Mouse (Mus musculus) hindbrain, embryonic 10.5 days (tissue): ENCODE results near the gene Tubb5. TPM values are rescaled to one million over a fixed set of nuclear protein-coding genes. Genes with fewer than 3 reads are reported as not detected.

Experiments used
- DNase-seq: peaks from one replicate; pipeline ENCODE4 v3.0.0-alpha.2; 2017; ENCODE audit warnings: low spot score
- H3K27ac ChIP-seq: fragments of 300-500 bp; sonication (generic); 2 replicates; pipeline ENCODE4 v1.5.1; 2016; ENCODE audit warnings: mild to moderate bottlenecking, moderate library complexity
- H3K27me3 ChIP-seq: fragments of 300-500 bp; sonication (generic); 2 replicates; pipeline ENCODE4 v1.6.1; 2016; ENCODE audit warnings: mild to moderate bottlenecking; ENCODE audit not compliant: poor library complexity, insufficient read depth, severe bottlenecking
- H3K36me3 ChIP-seq: fragments of 300-500 bp; sonication (generic); 2 replicates; pipeline ENCODE4 v1.6.1; 2016; ENCODE audit warnings: mild to moderate bottlenecking, moderate library complexity
- H3K4me1 ChIP-seq: fragments of 300-500 bp; sonication (generic); replicated peaks from 2 replicates; pipeline ENCODE4 v1.6.1; 2016; ENCODE audit warnings: mild to moderate bottlenecking
- H3K4me3 ChIP-seq: fragments of 300-500 bp; sonication (generic); 2 replicates; pipeline ENCODE4 v1.5.1; 2016; ENCODE audit warnings: mild to moderate bottlenecking, moderate library complexity
- H3K9me3 ChIP-seq: fragments of 300-500 bp; sonication (generic); 2 replicates; pipeline ENCODE4 v1.6.1; 2016; ENCODE audit warnings: mild to moderate bottlenecking, moderate library complexity
- WGBS: fragments of 180-500 bp; shearing (Covaris S2); methylation state at CpG from one replicate; pipeline ENCODE4 v1.1.7; 2016; 5-methylcytosine and 5-hydroxymethylcytosine counted together
- polyA plus RNA-seq: library from polyadenylated mRNA; unstranded; fragments of >200 nt; fragmentation: Nextera tagmentation; extraction: Ambion mirVana; gene quantifications from 2 replicates; pipeline ENCODE4 v1.2.1, GENCODE M21; 2016

Gene Tubb5
- polyA plus RNA-seq: 1,604 and 1,655 TPM in 2 replicates

GRCm38 (mm10) chr17:35838122-35838544 lies at the start of gene Tubb5:
Gene Tubb5 (minus strand): TSS chr17:35838306.
- H3K36me3 ChIP-seq: peaks cover 39% of the 10 kb centered on the region
- H3K4me3 ChIP-seq: peak within 1 kb of the TSS; percentile 90
- no peaks in the 10 kb centered on the region for H3K9me3 ChIP-seq
- 1% methylated on average over 29 of the region's 29 CpGs for WGBS
- H3K4me1 ChIP-seq: peaks cover 54% of the 10 kb centered on the region
- H3K27me3 ChIP-seq: no peaks in the 10 kb centered on the region
- H3K27ac ChIP-seq: peak within 1 kb of the TSS; percentile 99
- DNase-seq: peak; percentile 96

- 93% methylated on average over 13 of the region's 17 CpGs for WGBS
- H3K27ac ChIP-seq: no peak overlapping the region
- no peaks in the 10 kb centered on the region for H3K27me3 ChIP-seq
- no peak for DNase-seq
- H3K4me1 ChIP-seq: no peaks in the 10 kb centered on the region
- no peak overlapping the region for H3K4me3 ChIP-seq
- H3K36me3 ChIP-seq: peaks cover 100% of the 10 kb centered on the region
- H3K9me3 ChIP-seq: no peaks in the 10 kb centered on the region
Observed at GRCm38 (mm10) chr17:35887725-35888124, 49.6 kb upstream of the Tubb5 start.

GRCm38 (mm10) chr17:35883777-35884176 lies 45.7 kb upstream of the Tubb5 start:
- H3K27ac ChIP-seq: no peak overlapping the region
- H3K36me3 ChIP-seq: peaks cover 78% of the 10 kb centered on the region
- no peak overlapping the region for H3K4me3 ChIP-seq
- peaks cover 20% of the 10 kb centered on the region for H3K4me1 ChIP-seq
- H3K27me3 ChIP-seq: no peaks in the 10 kb centered on the region
- no peaks in the 10 kb centered on the region for H3K9me3 ChIP-seq
- WGBS: 95% methylated on average over 14 of the region's 14 CpGs
- DNase-seq: no peak

- Histone ChIP-seq H3K27ac (no peak overlapping the region), H3K4me1 (peaks cover 20% of the 10 kb centered on the region), H3K9me3 (no peaks in the 10 kb centered on the region), H3K27me3 (no peaks in the 10 kb centered on the region), H3K36me3 (peaks cover 72% of the 10 kb centered on the region), H3K4me3 (no peak overlapping the region)
- no peak for DNase-seq
- WGBS: 93% methylated on average over 17 of the region's 17 CpGs
Observed at GRCm38 (mm10) chr17:35882924-35883323, 44.8 kb upstream of the Tubb5 start.

- H3K36me3 ChIP-seq: peaks cover 66% of the 10 kb centered on the region
- 6% methylated on average over 66 of the region's 66 CpGs for WGBS
Observed at GRCm38 (mm10) chr17:35879245-35880057, 41.3 kb upstream of the Tubb5 start, which contains the start of gene Dhx16. Gene Dhx16 (plus strand): TSS chr17:35879819.

GRCm38 (mm10) chr17:35874721-35875120 lies 36.6 kb upstream of the Tubb5 start:
- 94% methylated on average over 6 of the region's 6 CpGs for WGBS
- Histone ChIP-seq H3K4me3 (no peak overlapping the region), H3K9me3 (peaks cover 7% of the 10 kb centered on the region; the same call in 1 of the 2 replicates), H3K4me1 (peaks cover 35% of the 10 kb centered on the region), H3K27ac (no peak overlapping the region), H3K27me3 (no peaks in the 10 kb centered on the region), H3K36me3 (peaks cover 73% of the 10 kb centered on the region)
- no peak for DNase-seq

More at GRCm38 (mm10) chr17:35879245-35880057, 41.3 kb upstream of the Tubb5 start, which contains the start of gene Dhx16:
- Histone ChIP-seq H3K4me3 (peak within 1 kb of the TSS; percentile 97), H3K27ac (peak within 1 kb of the TSS; percentile 89), H3K9me3 (no peaks in the 10 kb centered on the region), H3K4me1 (peaks cover 20% of the 10 kb centered on the region), H3K27me3 (no peaks in the 10 kb centered on the region)
- peak; percentile 97 for DNase-seq

- Histone ChIP-seq H3K4me1 (peaks cover 39% of the 10 kb centered on the region), H3K36me3 (peaks cover 73% of the 10 kb centered on the region), H3K9me3 (peaks cover 7% of the 10 kb centered on the region; the same call in 1 of the 2 replicates), H3K4me3 (peak overlapping the region; percentile 33; the same call in 1 of the 2 replicates), H3K27ac (peak overlapping the region; percentile 26; the same call in 1 of the 2 replicates), H3K27me3 (no peaks in the 10 kb centered on the region)
- WGBS: 31% methylated on average over 21 of the region's 21 CpGs
- DNase-seq: peak; percentile 87
Observed at GRCm38 (mm10) chr17:35873774-35874519, 35.8 kb upstream of the Tubb5 start.

GRCm38 (mm10) chr17:35870884-35871696 lies 33.0 kb upstream of the Tubb5 start:
- Histone ChIP-seq H3K36me3 (peaks cover 72% of the 10 kb centered on the region), H3K4me3 (peak overlapping the region; percentile 83), H3K27ac (no peak overlapping the region), H3K27me3 (no peaks in the 10 kb centered on the region), H3K4me1 (peaks cover 67% of the 10 kb centered on the region), H3K9me3 (peaks cover 7% of the 10 kb centered on the region; the same call in 1 of the 2 replicates)
- 87% methylated on average over 8 of the region's 8 CpGs for WGBS
- no peak for DNase-seq

GRCm38 (mm10) chr17:35870151-35870883 lies 32.2 kb upstream of the Tubb5 start:
- Histone ChIP-seq H3K4me1 (peaks cover 75% of the 10 kb centered on the region), H3K27ac (peak overlapping the region; percentile 99), H3K36me3 (peaks cover 66% of the 10 kb centered on the region), H3K9me3 (peaks cover 7% of the 10 kb centered on the region; the same call in 1 of the 2 replicates), H3K4me3 (peak overlapping the region; percentile 83), H3K27me3 (no peaks in the 10 kb centered on the region)
- 67% methylated on average over 9 of the region's 9 CpGs for WGBS
- no peak for DNase-seq

- Histone ChIP-seq H3K4me3 (peak overlapping the region; percentile 83), H3K9me3 (peaks cover 7% of the 10 kb centered on the region; the same call in 1 of the 2 replicates), H3K27ac (peak overlapping the region; percentile 99), H3K27me3 (no peaks in the 10 kb centered on the region), H3K4me1 (peaks cover 83% of the 10 kb centered on the region), H3K36me3 (peaks cover 63% of the 10 kb centered on the region)
- 4% methylated on average over 7 of the region's 7 CpGs for WGBS
- peak; percentile 75 for DNase-seq
Observed at GRCm38 (mm10) chr17:35869346-35870067, 31.4 kb upstream of the Tubb5 start.

- 0 out of 2 replicates have a peak, but pooled peaks cover 4% of the 10 kb centered on the region for H3K27me3 ChIP-seq
- H3K27ac ChIP-seq: peak overlapping the region; percentile 99
- H3K36me3 ChIP-seq: peaks cover 63% of the 10 kb centered on the region
- peaks cover 7% of the 10 kb centered on the region; the same call in 1 of the 2 replicates for H3K9me3 ChIP-seq
- 7% methylated on average over 7 of the region's 7 CpGs for WGBS
- no peak for DNase-seq
- H3K4me3 ChIP-seq: peak overlapping the region; percentile 83
- H3K4me1 ChIP-seq: peaks cover 87% of the 10 kb centered on the region
Observed at GRCm38 (mm10) chr17:35868961-35869345, 30.8 kb upstream of the Tubb5 start.
